Mouse (Mus musculus): ENCODE measurements around the gene Grb14. TPM values are rescaled to one million over a fixed set of nuclear protein-coding genes. Genes with fewer than 3 reads are reported as not detected.

Grb14 gene
- polyA plus RNA-seq, 1 experiment from 2014 or later, result 8.5 TPM

- no peak for TF ChIP-seq CTCF (IDR thresholded peaks at IDR 0.05; ENCODE audit: low read depth)
- WGBS, result 58% methylated on average over 5 of the region's 5 CpGs
- no peak overlapping the region for H3K4me2 ChIP-seq (replicated peaks; ENCODE audit: low read depth)
- no peak overlapping the region for H3K4me3 ChIP-seq (ENCODE audit: low read depth, low read length)
- H3K27ac ChIP-seq (ENCODE audit: low read depth, low read length), result no peak overlapping the region
- ATAC-seq, result no peak
- no peaks in the 10 kb centered on the region for H3K36me3 ChIP-seq (ENCODE audit: control insufficient read depth, insufficient read depth)
- H3K4me1 ChIP-seq (replicated peaks; ENCODE audit: control insufficient read depth, insufficient read depth, low read length), result no peaks in the 10 kb centered on the region
- no peak overlapping the region for H3K9ac ChIP-seq (ENCODE audit: low read depth, low read length)
- H3K27me3 ChIP-seq (replicated peaks; ENCODE audit: control insufficient read depth, insufficient read depth, low read length), result no peaks in the 10 kb centered on the region
- H3K9me3 ChIP-seq (ENCODE audit: control insufficient read depth), result no peaks in the 10 kb centered on the region
Observed at GRCm38 (mm10) chr2:64920879-64921278, 103.9 kb downstream of the Grb14 start.

GRCm38 (mm10) chr2:64915448-64915847 lies 109.3 kb downstream of the Grb14 start:
- H3K27me3 ChIP-seq (replicated peaks; ENCODE audit: control insufficient read depth, insufficient read depth, low read length), result no peaks in the 10 kb centered on the region
- no peak overlapping the region for H3K4me2 ChIP-seq (replicated peaks; ENCODE audit: low read depth)
- H3K4me3 ChIP-seq (ENCODE audit: low read depth, low read length), result no peak overlapping the region
- no peak overlapping the region for H3K27ac ChIP-seq (ENCODE audit: low read depth, low read length)
- no peaks in the 10 kb centered on the region for H3K36me3 ChIP-seq (ENCODE audit: control insufficient read depth, insufficient read depth)
- 63% methylated on average over 6 of the region's 6 CpGs for WGBS
- TF ChIP-seq CTCF (IDR thresholded peaks at IDR 0.05; ENCODE audit: low read depth), result peak; percentile 67
- H3K4me1 ChIP-seq (replicated peaks; ENCODE audit: control insufficient read depth, insufficient read depth, low read length), result no peaks in the 10 kb centered on the region
- no peaks in the 10 kb centered on the region for H3K9me3 ChIP-seq (ENCODE audit: control insufficient read depth)
- 0 out of 2 replicates have a peak, but pooled peaks have one; percentile 31 for ATAC-seq
- no peak overlapping the region for H3K9ac ChIP-seq (ENCODE audit: low read depth, low read length)

- Histone ChIP-seq H3K36me3 (ENCODE audit: control insufficient read depth, insufficient read depth) (no peaks in the 10 kb centered on the region), H3K27me3 (replicated peaks; ENCODE audit: control insufficient read depth, insufficient read depth, low read length) (no peaks in the 10 kb centered on the region), H3K9ac (ENCODE audit: low read depth, low read length) (no peak overlapping the region), H3K4me1 (replicated peaks; ENCODE audit: control insufficient read depth, insufficient read depth, low read length) (no peaks in the 10 kb centered on the region), H3K4me2 (replicated peaks; ENCODE audit: low read depth) (no peak overlapping the region), H3K9me3 (ENCODE audit: control insufficient read depth) (no peaks in the 10 kb centered on the region), H3K27ac (ENCODE audit: low read depth, low read length) (no peak overlapping the region), H3K4me3 (ENCODE audit: low read depth, low read length) (no peak overlapping the region)
- WGBS, result 81% methylated on average over 5 of the region's 5 CpGs
- TF ChIP-seq CTCF (IDR thresholded peaks at IDR 0.05; ENCODE audit: low read depth), result peak; percentile 49
- no peak for ATAC-seq
Observed at GRCm38 (mm10) chr2:64904877-64905276, 119.9 kb downstream of the Grb14 start.

GRCm38 (mm10) chr2:64897844-64898243 lies 126.9 kb downstream of the Grb14 start:
- Histone ChIP-seq H3K27me3 (replicated peaks; ENCODE audit: control insufficient read depth, insufficient read depth, low read length) (no peaks in the 10 kb centered on the region), H3K4me3 (ENCODE audit: low read depth, low read length) (no peak overlapping the region), H3K36me3 (ENCODE audit: control insufficient read depth, insufficient read depth) (no peaks in the 10 kb centered on the region), H3K4me1 (replicated peaks; ENCODE audit: control insufficient read depth, insufficient read depth, low read length) (no peaks in the 10 kb centered on the region), H3K27ac (ENCODE audit: low read depth, low read length) (no peak overlapping the region), H3K4me2 (replicated peaks; ENCODE audit: low read depth) (no peak overlapping the region), H3K9ac (ENCODE audit: low read depth, low read length) (no peak overlapping the region), H3K9me3 (ENCODE audit: control insufficient read depth) (no peaks in the 10 kb centered on the region)
- no peak for ATAC-seq
- 78% methylated on average over 5 of the region's 5 CpGs for WGBS
- TF ChIP-seq CTCF (IDR thresholded peaks at IDR 0.05; ENCODE audit: low read depth), result no peak

GRCm38 (mm10) chr2:64893233-64893632 lies 131.6 kb downstream of the Grb14 start:
- Histone ChIP-seq H3K9me3 (ENCODE audit: control insufficient read depth) (no peaks in the 10 kb centered on the region), H3K4me2 (replicated peaks; ENCODE audit: low read depth) (no peak overlapping the region), H3K27me3 (replicated peaks; ENCODE audit: control insufficient read depth, insufficient read depth, low read length) (no peaks in the 10 kb centered on the region), H3K9ac (ENCODE audit: low read depth, low read length) (no peak overlapping the region), H3K4me1 (replicated peaks; ENCODE audit: control insufficient read depth, insufficient read depth, low read length) (no peaks in the 10 kb centered on the region), H3K36me3 (ENCODE audit: control insufficient read depth, insufficient read depth) (no peaks in the 10 kb centered on the region), H3K4me3 (ENCODE audit: low read depth, low read length) (no peak overlapping the region), H3K27ac (ENCODE audit: low read depth, low read length) (no peak overlapping the region)
- TF ChIP-seq CTCF (IDR thresholded peaks at IDR 0.05; ENCODE audit: low read depth), result peak; percentile 45
- no peak for ATAC-seq
- 52% methylated on average over 7 of the region's 7 CpGs for WGBS

DNA sequence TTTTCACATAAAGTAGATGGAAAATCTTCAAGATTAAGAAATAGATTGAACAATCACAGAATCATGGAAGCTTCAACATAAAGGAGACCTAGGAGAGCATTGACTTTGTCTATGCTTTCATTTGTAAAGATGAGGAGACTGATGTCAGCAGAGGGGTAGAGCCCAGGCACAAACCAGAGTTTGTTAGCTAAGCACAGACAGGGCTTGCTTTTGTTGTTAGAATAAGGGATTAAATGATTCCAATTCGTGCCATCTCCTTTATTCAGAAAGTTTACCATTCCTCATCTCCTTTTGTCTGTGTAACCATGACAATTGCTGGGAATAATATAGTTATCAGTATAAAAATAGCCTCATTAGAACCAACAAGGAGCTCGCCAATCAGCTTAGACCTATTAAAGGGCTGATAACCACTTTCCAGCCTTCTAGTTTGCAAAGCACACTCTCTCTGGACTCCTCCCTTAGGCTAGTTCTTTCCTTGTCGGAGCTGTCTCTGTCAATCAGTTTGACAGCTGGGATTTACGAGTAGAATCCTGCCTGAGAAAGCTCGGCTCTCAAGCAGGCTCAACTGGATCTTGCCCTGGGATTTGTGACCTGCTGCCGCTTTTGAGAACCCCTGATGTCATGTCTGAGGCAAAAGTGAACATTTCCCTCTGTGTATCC lies 137.6 kb downstream of the Grb14 start:
- Histone ChIP-seq H3K4me3 (ENCODE audit: low read depth, low read length) (no peak overlapping the region), H3K27me3 (replicated peaks; ENCODE audit: control insufficient read depth, insufficient read depth, low read length) (no peaks in the 10 kb centered on the region), H3K4me1 (replicated peaks; ENCODE audit: control insufficient read depth, insufficient read depth, low read length) (no peaks in the 10 kb centered on the region), H3K4me2 (replicated peaks; ENCODE audit: low read depth) (no peak overlapping the region), H3K9ac (ENCODE audit: low read depth, low read length) (no peak overlapping the region), H3K27ac (ENCODE audit: low read depth, low read length) (no peak overlapping the region), H3K36me3 (ENCODE audit: control insufficient read depth, insufficient read depth) (no peaks in the 10 kb centered on the region), H3K9me3 (ENCODE audit: control insufficient read depth) (no peaks in the 10 kb centered on the region)
- WGBS, result 38% methylated on average over 6 of the region's 6 CpGs
- no peak for TF ChIP-seq CTCF (IDR thresholded peaks at IDR 0.05; ENCODE audit: low read depth)
- ATAC-seq, result no peak

All from intestine, postnatal 0 days (tissue).